Mouse (Mus musculus) liver, postnatal 0 days (tissue): ENCODE data around the gene Myo6.

Experiments
- CTCF ChIP-seq: sonication (generic); IDR thresholded peaks from 2 replicates; pipeline ENCODE4 v1.5.1; 2016; ENCODE audit warnings: antibody characterized with exemption, low read depth
- EP300 ChIP-seq: IDR thresholded peaks from 2 replicates; pipeline ENCODE4 v1.6.1; 2016; ENCODE audit warnings: antibody characterized with exemption, low read depth, mild to moderate bottlenecking

GRCm38 (mm10) chr9:80186693-80187092 lies 21.9 kb downstream of the Myo6 start:
- no peak for TF ChIP-seq CTCF
- TF ChIP-seq EP300 = no peak
